Mouse (Mus musculus) adrenal gland, postnatal 25 days (tissue): ENCODE measurements at regions not wholly inside any gene's neighbourhood (a gene's known extent, or its start where the extent isn't known, plus 50 kb on each side); places are given as distances from the start of the nearest gene placed in this dataset.

Experiments
- DNase-seq: peaks from one replicate; pipeline ENCODE4 v3.0.0; 2021; ENCODE audit warnings: mixed read lengths

DNA sequence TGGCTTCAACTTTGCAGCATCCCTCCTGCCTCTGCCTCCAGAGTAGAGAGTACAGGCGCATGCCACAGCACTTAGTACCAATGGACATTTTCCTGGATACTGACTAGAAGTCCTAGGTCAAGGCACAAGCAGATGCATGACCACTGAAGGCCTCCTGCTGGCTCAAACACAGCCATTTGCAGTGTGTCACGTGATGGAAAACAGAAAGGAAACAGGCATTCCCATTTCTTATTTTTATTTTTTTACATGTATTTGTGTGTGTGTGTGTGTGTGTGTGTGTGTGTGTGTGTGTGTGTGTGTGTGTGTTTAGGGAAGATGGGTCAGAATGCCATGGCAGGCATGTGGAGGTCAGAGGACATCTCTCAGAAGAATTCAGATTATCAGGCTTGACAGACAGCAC lies 65.6 kb downstream of the Thap12 start:
- DNase-seq, result no peak

- no peak for DNase-seq
These were observed 65.7 kb upstream of the Wnt11 start for GRCm38 (mm10) chr7:98769111-98769734.

- no peak for DNase-seq
These were observed 64.5 kb upstream of the Wnt11 start for GRCm38 (mm10) chr7:98770257-98770890.

GRCm38 (mm10) chr7:98771134-98771775 lies 63.7 kb upstream of the Wnt11 start:
- DNase-seq, result no peak

GRCm38 (mm10) chr7:98774597-98774996 lies 60.3 kb upstream of the Wnt11 start:
- no peak for DNase-seq

DNA sequence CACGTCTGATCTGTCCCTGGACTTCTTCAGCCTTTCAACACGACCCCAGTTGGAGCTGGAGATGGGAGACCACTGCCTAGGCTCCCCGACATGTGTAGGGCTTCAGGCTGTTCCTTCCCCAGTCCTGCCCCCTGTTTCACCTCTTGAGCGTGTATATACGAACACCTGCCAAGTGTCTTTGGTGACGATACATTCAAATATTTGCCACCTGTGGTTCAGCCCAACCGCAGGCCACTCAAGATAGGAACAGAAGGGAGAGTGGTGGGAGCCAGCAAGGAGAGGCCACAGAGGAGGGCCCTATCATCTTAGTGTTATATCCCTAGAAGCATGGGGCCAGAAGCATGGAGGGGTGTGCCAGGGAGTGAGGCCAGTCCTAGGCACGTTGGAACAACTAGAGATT lies 59.9 kb upstream of the Wnt11 start:
- no peak for DNase-seq

- no peak for DNase-seq
These were observed 57.5 kb upstream of the Wnt11 start for GRCm38 (mm10) chr7:98777304-98777849.

DNA sequence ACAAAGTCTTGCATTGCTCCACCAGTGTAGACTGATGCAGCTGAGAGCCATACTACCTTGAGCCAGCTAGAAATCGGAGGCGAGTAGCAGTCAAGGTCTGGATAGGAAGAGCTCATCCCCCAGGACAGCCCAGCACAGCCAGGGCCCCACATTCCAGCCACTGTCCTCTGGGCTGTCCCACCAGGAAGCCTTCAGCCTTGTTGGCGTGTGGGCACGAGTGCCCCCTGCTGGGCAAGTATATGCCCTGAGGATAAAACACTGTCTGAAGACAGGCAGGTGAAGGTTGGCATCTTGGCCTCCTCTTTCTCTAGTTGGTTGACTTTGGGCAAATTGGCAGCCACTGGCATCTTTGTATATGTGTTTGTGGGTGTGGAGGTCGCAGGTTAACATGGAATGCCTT lies 56.0 kb upstream of the Wnt11 start:
- peak; percentile 81 for DNase-seq

DNA sequence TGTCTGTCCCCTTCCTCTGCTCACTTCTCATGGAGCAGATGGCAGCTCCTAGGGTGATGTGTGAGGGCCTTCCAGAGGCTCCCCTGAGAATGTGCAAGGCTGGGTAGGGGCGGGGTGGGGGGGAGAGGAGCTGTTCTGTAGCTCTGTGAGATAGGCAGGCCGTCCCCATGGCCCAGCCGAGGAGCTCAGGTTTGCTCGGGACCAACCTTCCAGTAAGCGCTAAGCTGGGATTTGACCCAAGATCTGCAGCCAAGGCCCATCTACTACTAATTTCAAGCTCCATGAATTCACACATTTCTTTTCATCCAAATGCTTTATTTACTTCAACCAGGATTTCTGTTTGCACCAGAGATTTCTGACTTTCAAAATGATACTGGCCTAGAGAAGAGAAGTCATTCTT lies 51.4 kb upstream of the Wnt11 start:
- no peak for DNase-seq

DNA sequence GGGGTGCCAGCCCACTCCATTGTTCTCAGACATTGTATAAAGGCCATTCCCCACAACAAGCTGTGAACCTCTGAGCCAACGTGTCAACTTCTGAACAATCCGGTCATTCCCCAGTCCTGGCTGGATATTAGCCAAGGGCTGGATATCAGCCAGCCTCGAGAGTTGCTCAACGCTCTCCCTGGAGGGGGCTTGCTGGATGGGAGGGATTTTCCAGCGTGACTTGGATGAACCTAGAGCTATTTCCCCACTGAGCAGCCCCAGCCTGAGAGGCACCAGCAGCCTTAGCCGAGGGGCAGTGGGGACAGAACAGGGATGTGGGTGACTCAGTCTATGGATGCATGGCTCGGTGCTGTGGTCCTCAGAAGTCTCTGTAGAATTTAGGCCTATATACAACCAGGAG lies 51.0 kb upstream of the Wnt11 start:
- peak; percentile 75 for DNase-seq

- DNase-seq, result no peak
These were observed 50.5 kb upstream of the Wnt11 start for GRCm38 (mm10) chr7:98784369-98784931.
